8 mouse cellular contexts compared by ENCODE assay signal in genomic region chr2:127482533-127482911, GRCm38 (mm10). TPM values are rescaled to one million over a fixed set of nuclear protein-coding genes. Genes with fewer than 3 reads are reported as not detected.
DNase-seq lines count a peak whose midpoint lies in the region; ATAC-seq lines count a peak whose summit lies in the region.

No protein-coding gene starts in this region.

- peak overlapping the region; percentile 38 for H3K4me3 ChIP-seq in forebrain, embryonic 13.5 days
- H3K4me3 ChIP-seq in stomach, embryonic 14.5 days (ENCODE audit: low read depth, low read length): peak overlapping the region; percentile 56

- H3K27ac ChIP-seq in forebrain, embryonic 13.5 days: no peak overlapping the region
- 0 out of 2 replicates have a peak overlapping the region, but pooled peaks have one; percentile 21 for H3K27ac ChIP-seq in stomach, embryonic 14.5 days (ENCODE audit: low read length)

- H3K27me3 ChIP-seq in forebrain, embryonic 13.5 days: peaks cover 71% of the 10 kb centered on the region
- peaks cover 31% of the 10 kb centered on the region for H3K27me3 ChIP-seq in stomach, embryonic 14.5 days (ENCODE audit: control insufficient read depth, insufficient read depth, low read length)

- DNase-seq in ES-CJ7 (ENCODE audit: low read depth, low spot score): peak; percentile 72
- DNase-seq in adrenal gland, adult 18-20 months (ENCODE audit: low spot score in 2 of 2): peak; percentile 36 to 57
- DNase-seq in heart, postnatal 25 days (ENCODE audit: low spot score): peak; percentile 77
- peak; percentile 58 for DNase-seq in left cerebral cortex, postnatal 4 days

- under 1% methylated on average over 21 of the region's 21 CpGs for whole genome bisulfite sequencing in forebrain, embryonic 13.5 days
- 0% methylated on average over 21 of the region's 21 CpGs for WGBS in stomach, embryonic 14.5 days

- peak overlapping the region; percentile 69 for H3K4me2 ChIP-seq in forebrain, embryonic 13.5 days
- H3K4me2 ChIP-seq in stomach, embryonic 14.5 days (replicated peaks; ENCODE audit: low read depth, low read length): peak overlapping the region; percentile 97

- peaks cover 36% of the 10 kb centered on the region for H3K4me1 ChIP-seq in forebrain, embryonic 13.5 days
- peaks cover 18% of the 10 kb centered on the region for H3K4me1 ChIP-seq in stomach, embryonic 14.5 days (ENCODE audit: control insufficient read depth, insufficient read depth, low read length)

- ATAC-seq in forebrain, embryonic 13.5 days: peak; percentile 64; the same call in 1 of the 2 replicates
- peak; percentile 25 for ATAC-seq in megakaryocyte-erythroid progenitor cell, adult 5-6 weeks (replicated peaks; ENCODE audit: low FRiP score, low TSS enrichment, poor library complexity, severe bottlenecking)
- ATAC-seq in stomach, embryonic 14.5 days (ENCODE audit: insufficient number of reproducible peaks, insufficient read depth, low FRiP score, low read depth): peak; percentile 76; the same call in 1 of the 2 replicates
- ATAC-seq in monocyte, adult 5-6 weeks (replicated peaks; ENCODE audit: insufficient number of reproducible peaks, low FRiP score, low TSS enrichment, poor library complexity, severe bottlenecking): no peak

- intact Hi-C loops in heart, postnatal 25 days (cut with DNase I): no loop called here
- intact Hi-C loops in left cerebral cortex, postnatal 4 days (cut with DNase I): no loop called here

- H3K9me3 ChIP-seq in forebrain, embryonic 13.5 days (replicated peaks): no peaks in the 10 kb centered on the region
- H3K9me3 ChIP-seq in stomach, embryonic 14.5 days (ENCODE audit: control insufficient read depth, low read depth, low read length): no peaks in the 10 kb centered on the region

- H3K36me3 ChIP-seq in forebrain, embryonic 13.5 days (ENCODE audit: poor library complexity, severe bottlenecking): no peaks in the 10 kb centered on the region
- no peaks in the 10 kb centered on the region for H3K36me3 ChIP-seq in stomach, embryonic 14.5 days (ENCODE audit: control insufficient read depth, insufficient read depth, low read length)

- H3K9ac ChIP-seq in forebrain, embryonic 13.5 days: peak overlapping the region; percentile 40; the same call in 1 of the 2 replicates
- peak overlapping the region; percentile 25; the same call in 1 of the 2 replicates for H3K9ac ChIP-seq in stomach, embryonic 14.5 days (replicated peaks; ENCODE audit: low read depth, low read length)

RNA-seq across cellular contexts. Expression of gene Fahd2a, which starts 38.2 kb away (rescaled TPM):
- 10 to 100 TPM; 46.4 to 48.2 TPM for total RNA-seq in adrenal gland, adult 18-20 months (2021)
- 28.2 and 31.6 TPM in 2 replicates for polyA plus RNA-seq in forebrain, embryonic 13.5 days (2015; fragmentation: Nextera tagmentation; extraction: Ambion mirVana)
- total RNA-seq in heart, postnatal 25 days (2021): 10 to 100 TPM; 36.8 to 37.5 TPM
- 10 to 100 TPM; 12.6 to 13.2 TPM for total RNA-seq in left cerebral cortex, postnatal 4 days (2021)
- total RNA-seq in megakaryocyte-erythroid progenitor cell, adult 5-6 weeks (2014; fragmentation: Nextera tagmentation): 17.8 and 18.9 TPM in 2 replicates
- 1.8 and 3.5 TPM in 2 replicates for total RNA-seq in megakaryocyte-erythroid progenitor cell, adult 5-6 weeks (2017)
- 31.6 and 35.7 TPM in 2 replicates for polyA plus RNA-seq in stomach, embryonic 14.5 days (2014; fragmentation: Nextera tagmentation; extraction: Ambion mirVana)
- 6.5 to 14.6 TPM (median 7.1 TPM) in 3 replicates for total RNA-seq in monocyte, adult 5-6 weeks (2017)

RNA-seq across cellular contexts. Expression of gene Kcnip3, which starts 39.4 kb away (rescaled TPM):
- 1 to 10 TPM; 5.3 to 6.0 TPM for total RNA-seq in adrenal gland, adult 18-20 months (2021)
- 5.2 and 6.3 TPM in 2 replicates for polyA plus RNA-seq in forebrain, embryonic 13.5 days (2015; fragmentation: Nextera tagmentation; extraction: Ambion mirVana)
- 1 to 10 TPM; 1.1 to 1.7 TPM for total RNA-seq in heart, postnatal 25 days (2021)
- total RNA-seq in left cerebral cortex, postnatal 4 days (2021): 10 to 100 TPM; 32.3 to 36.6 TPM
- not detected in 2 replicates for total RNA-seq in megakaryocyte-erythroid progenitor cell, adult 5-6 weeks (2014; fragmentation: Nextera tagmentation)
- total RNA-seq in megakaryocyte-erythroid progenitor cell, adult 5-6 weeks (2017): 0.15 TPM in 1 of 2 replicates, not detected in the other
- polyA plus RNA-seq in stomach, embryonic 14.5 days (2014; fragmentation: Nextera tagmentation; extraction: Ambion mirVana): 6.3 and 6.9 TPM in 2 replicates
- total RNA-seq in monocyte, adult 5-6 weeks (2017): 3.9 to 25.7 TPM (median 6.4 TPM) in 3 replicates

RNA-seq across cellular contexts. Expression of gene Gpat2, which starts 57.5 kb away (rescaled TPM):
- under 1 TPM in 1 of 2 experiments, not detected in 1; 0.19 TPM for total RNA-seq in adrenal gland, adult 18-20 months (2021)
- 0.12 and 0.13 TPM in 2 replicates for polyA plus RNA-seq in forebrain, embryonic 13.5 days (2015; fragmentation: Nextera tagmentation; extraction: Ambion mirVana)
- not detected for total RNA-seq in heart, postnatal 25 days (2021)
- total RNA-seq in left cerebral cortex, postnatal 4 days (2021): under 1 TPM; 0.18 to 0.42 TPM
- not detected in 2 replicates for total RNA-seq in megakaryocyte-erythroid progenitor cell, adult 5-6 weeks (2014; fragmentation: Nextera tagmentation)
- total RNA-seq in megakaryocyte-erythroid progenitor cell, adult 5-6 weeks (2017): not detected in 2 replicates
- polyA plus RNA-seq in stomach, embryonic 14.5 days (2014; fragmentation: Nextera tagmentation; extraction: Ambion mirVana): not detected in 2 replicates
- total RNA-seq in monocyte, adult 5-6 weeks (2017): not detected in 3 replicates

RNA-seq across cellular contexts. Expression of gene Prom2, which starts 58.7 kb away (rescaled TPM):
- under 1 TPM; 0.46 to 0.70 TPM for total RNA-seq in adrenal gland, adult 18-20 months (2021)
- polyA plus RNA-seq in forebrain, embryonic 13.5 days (2015; fragmentation: Nextera tagmentation; extraction: Ambion mirVana): not detected in 2 replicates
- not detected for total RNA-seq in heart, postnatal 25 days (2021)
- not detected for total RNA-seq in left cerebral cortex, postnatal 4 days (2021)
- total RNA-seq in megakaryocyte-erythroid progenitor cell, adult 5-6 weeks (2014; fragmentation: Nextera tagmentation): not detected in 2 replicates
- total RNA-seq in megakaryocyte-erythroid progenitor cell, adult 5-6 weeks (2017): not detected in 2 replicates
- polyA plus RNA-seq in stomach, embryonic 14.5 days (2014; fragmentation: Nextera tagmentation; extraction: Ambion mirVana): 12.1 and 14.1 TPM in 2 replicates
- not detected in 3 replicates for total RNA-seq in monocyte, adult 5-6 weeks (2017)
